Mouse (Mus musculus) T-cell, adult 2 months (primary cell): ENCODE data around the gene Fam126b.
"Not testable (repeated sequence)": the region's sequence is repeated elsewhere in the genome, so short reads cannot be mapped to it uniquely, and the experiment has no call there.

Experiments
- DNase-seq: peaks from one replicate; pipeline ENCODE4 v3.0.0; 2022; ENCODE audit warnings: low spot score

The Fam126b gene

DNA sequence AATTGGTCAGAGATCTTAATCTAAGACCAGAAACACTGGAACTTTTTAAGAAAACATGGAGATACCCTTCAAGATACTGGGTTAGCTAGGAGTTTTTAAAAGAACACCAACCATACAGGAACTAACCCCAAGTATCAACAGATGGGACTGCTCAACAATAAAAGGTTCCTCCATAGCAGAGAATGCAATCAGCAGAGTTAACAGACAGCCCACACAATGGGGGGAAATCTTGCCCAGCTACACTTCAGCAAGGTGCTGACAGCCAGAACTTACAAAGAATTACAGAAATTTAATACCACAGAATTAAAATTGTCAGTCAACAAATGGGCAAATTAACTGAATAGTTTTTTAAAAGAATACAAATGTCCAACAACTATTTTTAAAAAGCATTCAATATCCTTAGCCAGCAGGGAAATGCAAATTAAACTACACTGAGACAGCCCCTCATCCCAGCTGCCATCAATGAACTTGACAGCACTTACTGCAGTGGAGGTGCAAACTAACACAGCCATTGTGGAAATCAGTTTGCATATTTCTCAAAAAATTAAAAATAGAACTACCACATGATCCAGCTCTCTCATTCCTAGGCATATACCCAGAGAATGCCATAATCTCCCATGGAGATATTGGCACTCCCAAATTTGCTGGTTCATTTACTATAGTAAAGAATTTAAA, 17.5 kb downstream of the Fam126b start:
- DNase-seq, result no peak

DNA sequence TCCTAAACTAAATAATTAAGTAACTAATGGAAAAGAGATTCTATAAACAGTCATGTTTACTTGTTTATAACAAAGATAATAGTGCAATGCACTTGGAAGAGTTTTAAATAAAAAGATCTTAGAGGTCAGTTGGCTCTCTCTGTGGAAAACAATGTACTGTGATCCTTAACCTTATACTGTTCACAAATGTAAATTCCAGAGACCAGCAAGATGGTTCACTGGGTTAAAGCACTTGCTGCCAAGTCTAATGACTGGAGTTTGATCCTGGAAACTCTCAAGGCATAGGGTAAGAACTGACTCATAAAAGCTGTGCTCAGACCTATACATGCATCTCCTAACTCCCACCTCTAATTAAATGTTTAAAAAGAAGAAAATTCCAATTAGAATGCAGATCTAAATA, 19.5 kb downstream of the Fam126b start:
- no peak for DNase-seq

DNA sequence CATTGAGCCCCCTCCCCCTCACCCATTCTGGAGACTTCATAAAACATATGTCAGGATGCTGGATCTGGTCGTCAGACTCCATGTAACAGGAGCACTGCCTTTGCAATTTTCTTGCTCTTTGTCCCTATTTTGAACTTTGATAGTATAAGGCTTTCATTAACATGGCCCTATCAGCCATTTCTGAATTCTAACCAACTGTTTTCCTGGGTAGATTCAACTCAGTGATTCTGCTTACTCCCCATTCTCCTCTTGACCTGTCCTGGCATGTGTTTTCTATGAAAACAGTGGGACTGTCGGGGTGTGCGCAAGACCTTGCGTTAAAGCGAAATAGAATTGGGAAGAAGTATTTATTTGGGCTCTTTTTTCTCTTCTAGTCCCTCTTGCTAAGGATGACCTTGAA, 21.1 kb downstream of the Fam126b start:
- DNase-seq, result no peak

DNA sequence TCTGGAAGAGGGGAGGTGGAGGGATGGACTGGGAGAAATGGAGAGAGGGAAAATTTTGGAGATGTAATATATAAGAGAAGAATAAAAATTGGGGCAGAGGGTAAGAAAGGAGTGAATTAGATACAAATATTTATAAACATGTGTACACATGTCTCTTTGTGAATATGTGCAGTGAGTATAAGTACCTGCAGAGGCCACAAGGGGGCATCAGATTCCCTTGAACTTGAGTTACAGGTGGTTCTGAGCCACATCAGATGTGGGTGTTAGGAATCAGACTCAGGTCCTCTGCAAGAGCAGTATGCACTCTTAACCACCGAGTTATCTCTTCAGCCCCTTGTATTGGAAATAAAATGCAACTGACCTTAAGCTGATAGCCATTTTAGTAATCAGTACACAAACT, 23.7 kb downstream of the Fam126b start:
- peak; percentile 59 for DNase-seq

GRCm38 (mm10) chr1:58560370-58560769, 25.8 kb downstream of the Fam126b start:
- DNase-seq, result not testable (repeated sequence)

DNA sequence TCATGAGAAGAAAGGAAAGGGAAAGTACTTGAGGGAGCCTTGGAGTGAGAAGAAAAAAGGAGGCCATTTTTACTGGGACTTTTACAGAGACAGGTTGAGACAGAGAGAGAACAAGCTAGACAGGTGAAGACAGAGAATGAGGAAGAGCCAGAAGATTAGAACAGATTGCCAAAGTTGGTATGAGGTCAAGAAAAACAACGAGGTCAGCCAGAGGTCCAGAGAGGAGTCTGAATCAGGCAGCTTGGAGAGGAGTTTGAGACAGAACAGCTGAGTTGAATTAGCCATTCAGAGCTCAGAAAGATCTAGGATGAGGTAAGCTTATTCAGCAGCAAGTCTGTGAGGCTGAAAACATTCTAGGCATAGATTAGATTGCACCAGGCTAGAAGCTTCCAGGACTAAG, 44.7 kb downstream of the Fam126b start:
- DNase-seq, result no peak

DNA sequence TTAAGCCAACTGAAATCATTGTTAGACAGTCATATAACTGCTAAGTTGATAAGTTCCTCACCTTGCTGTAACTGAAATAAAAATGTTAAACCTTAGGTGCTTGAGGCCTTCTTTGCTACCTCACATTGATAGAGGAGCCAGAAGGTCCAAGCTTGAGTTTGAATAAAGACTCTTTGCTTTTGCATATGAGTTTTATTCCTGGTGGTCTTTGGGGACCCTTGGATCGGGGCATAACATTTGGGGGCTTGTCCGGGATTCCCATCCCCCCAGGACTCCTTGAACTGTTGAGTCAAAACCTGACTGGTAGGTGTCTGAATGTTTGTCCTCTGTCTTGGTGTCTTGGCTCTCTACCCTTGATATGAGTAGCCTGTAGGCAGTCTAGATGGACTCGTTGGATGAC, 78.9 kb downstream of the Fam126b start:
- no peak for DNase-seq

- DNase-seq, result peak; percentile 94
Observed at GRCm38 (mm10) chr1:58504577-58505254, 81.4 kb downstream of the Fam126b start, which contains the start of gene Orc2. Gene Orc2, minus strand, starts transcription at chr1:58505109.

GRCm38 (mm10) chr1:58503793-58504370, 82.2 kb downstream of the Fam126b start:
- DNase-seq, result no peak

DNA sequence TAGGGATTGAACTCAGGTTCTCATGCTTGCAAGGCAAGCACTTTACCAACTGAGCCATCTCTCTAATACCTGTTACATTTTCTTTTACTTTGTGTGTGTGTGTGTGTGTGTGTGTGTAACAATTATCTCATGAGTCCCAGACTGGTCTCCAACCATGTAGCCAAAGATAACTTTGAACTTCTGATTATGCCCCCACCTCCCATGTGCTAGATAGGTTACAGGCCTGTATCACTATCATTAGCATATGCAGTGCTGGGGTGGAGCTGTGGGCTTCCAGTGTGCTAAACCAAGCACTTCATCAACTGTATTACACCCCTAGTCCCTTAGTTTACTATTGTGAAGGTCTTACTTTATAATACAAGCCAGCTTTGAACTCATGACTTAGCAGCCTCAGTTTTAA, 83.0 kb downstream of the Fam126b start:
- no peak for DNase-seq

GRCm38 (mm10) chr1:58498758-58499157, 87.4 kb downstream of the Fam126b start:
- no peak for DNase-seq

DNA sequence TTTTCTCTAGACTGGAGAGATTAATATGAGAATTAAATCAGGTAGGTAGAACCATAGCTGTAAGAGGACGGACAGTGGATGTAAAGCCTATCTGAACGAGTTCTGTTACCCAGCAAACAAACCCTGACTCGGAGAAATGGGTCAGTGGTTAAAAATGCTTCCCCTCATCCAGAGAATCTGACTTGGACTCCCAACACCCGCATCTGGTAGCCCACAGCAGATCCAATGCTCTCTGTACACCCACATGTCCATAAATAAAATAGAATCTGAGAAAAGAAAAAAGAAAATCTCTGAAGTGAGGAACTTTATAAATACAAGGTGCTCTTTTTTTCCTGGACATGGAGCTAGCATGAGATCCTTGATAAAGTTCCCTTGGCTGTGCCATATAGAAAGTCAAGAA, 88.4 kb downstream of the Fam126b start:
- DNase-seq, result no peak

GRCm38 (mm10) chr1:58495603-58496002, 90.5 kb downstream of the Fam126b start:
- DNase-seq, result no peak

DNA sequence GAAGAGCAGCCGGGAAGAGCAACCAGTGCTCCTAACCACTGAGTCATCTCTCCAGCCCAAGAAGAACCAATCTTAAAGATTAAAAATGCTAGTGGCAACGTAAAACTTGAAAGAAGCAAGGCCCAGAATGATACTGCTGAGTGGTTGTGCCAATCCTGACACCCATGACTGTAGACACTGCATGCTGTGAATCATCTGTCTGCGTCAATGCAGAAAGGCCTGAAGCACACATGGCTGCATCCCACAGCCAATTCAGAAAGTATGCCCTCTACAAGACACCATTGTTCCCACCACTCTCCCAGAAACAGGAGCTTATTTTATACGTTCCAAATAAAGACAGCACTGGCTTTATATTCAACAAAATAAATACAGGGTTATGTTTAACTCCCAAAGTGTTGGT, 103.5 kb downstream of the Fam126b start:
- DNase-seq, result no peak

GRCm38 (mm10) chr1:58475662-58476061, 110.5 kb downstream of the Fam126b start:
- DNase-seq, result no peak
